Mouse (Mus musculus): Measurements from ENCODE around the gene Iqub. TPM values are rescaled to one million over a fixed set of nuclear protein-coding genes. Genes with fewer than 3 reads are reported as not detected.

Gene Iqub
- 0.04 and 0.06 TPM in 2 replicates for polyA plus RNA-seq (2015; fragmentation: Nextera tagmentation; extraction: Ambion mirVana)

GRCm38 (mm10) chr6:24514552-24515284 lies at the start of gene Iqub:
TSS of gene Iqub (minus strand) at chr6:24515067.
- 26% methylated on average over 13 of the region's 13 CpGs for WGBS
- peak within 1 kb of the TSS; percentile 17 for H3K4me2 ChIP-seq (replicated peaks)
- no peak within 1 kb of the TSS for H3K4me3 ChIP-seq
- H3K9ac ChIP-seq: peak within 1 kb of the TSS; percentile 20
- peak; percentile 64 for ATAC-seq (ENCODE audit: low FRiP score, low read depth)
- H3K9me3 ChIP-seq: no peaks in the 10 kb centered on the region
- H3K27ac ChIP-seq: no peak within 1 kb of the TSS
- peaks cover 13% of the 10 kb centered on the region for H3K36me3 ChIP-seq
- peaks cover 5% of the 10 kb centered on the region; the same call in 1 of the 2 replicates for H3K4me1 ChIP-seq
- H3K27me3 ChIP-seq: no peaks in the 10 kb centered on the region

- Histone ChIP-seq H3K27me3 (no peaks in the 10 kb centered on the region), H3K36me3 (no peaks in the 10 kb centered on the region), H3K4me1 (no peaks in the 10 kb centered on the region), H3K4me2 (replicated peaks) (no peak overlapping the region), H3K4me3 (no peak overlapping the region), H3K9ac (no peak overlapping the region), H3K27ac (no peak overlapping the region), H3K9me3 (no peaks in the 10 kb centered on the region)
- no peak for ATAC-seq (ENCODE audit: low FRiP score, low read depth)
- 79% methylated on average over 9 of the region's 9 CpGs for WGBS
Measured at GRCm38 (mm10) chr6:24564081-24564480, 49.2 kb upstream of the Iqub start.

DNA sequence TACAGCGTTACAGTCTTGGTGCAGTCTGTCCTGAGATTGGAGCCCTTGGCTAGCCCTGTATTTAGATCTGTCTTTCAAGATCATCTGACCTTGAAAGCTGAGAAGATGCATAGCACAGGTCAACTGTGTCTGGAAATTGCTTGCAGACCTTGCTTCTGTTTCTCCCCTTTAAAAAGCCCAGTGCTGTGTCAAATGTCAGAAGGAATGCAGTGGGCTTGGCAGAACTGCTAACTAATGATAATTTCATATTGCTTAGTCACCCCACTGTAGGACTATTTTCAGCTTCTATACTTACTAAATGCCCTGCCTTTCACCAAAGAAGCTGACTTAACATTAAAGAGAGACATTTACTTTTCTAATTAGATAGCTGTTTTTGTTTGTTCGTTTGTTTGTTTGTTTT lies 40.6 kb upstream of the Iqub start:
- Histone ChIP-seq H3K4me1 (no peaks in the 10 kb centered on the region), H3K9me3 (no peaks in the 10 kb centered on the region), H3K36me3 (no peaks in the 10 kb centered on the region), H3K4me3 (no peak overlapping the region), H3K9ac (no peak overlapping the region), H3K27ac (no peak overlapping the region), H3K27me3 (no peaks in the 10 kb centered on the region), H3K4me2 (replicated peaks) (no peak overlapping the region)
- no peak for ATAC-seq (ENCODE audit: low FRiP score, low read depth)
- 70% methylated on average over 2 of the region's 2 CpGs for WGBS

DNA sequence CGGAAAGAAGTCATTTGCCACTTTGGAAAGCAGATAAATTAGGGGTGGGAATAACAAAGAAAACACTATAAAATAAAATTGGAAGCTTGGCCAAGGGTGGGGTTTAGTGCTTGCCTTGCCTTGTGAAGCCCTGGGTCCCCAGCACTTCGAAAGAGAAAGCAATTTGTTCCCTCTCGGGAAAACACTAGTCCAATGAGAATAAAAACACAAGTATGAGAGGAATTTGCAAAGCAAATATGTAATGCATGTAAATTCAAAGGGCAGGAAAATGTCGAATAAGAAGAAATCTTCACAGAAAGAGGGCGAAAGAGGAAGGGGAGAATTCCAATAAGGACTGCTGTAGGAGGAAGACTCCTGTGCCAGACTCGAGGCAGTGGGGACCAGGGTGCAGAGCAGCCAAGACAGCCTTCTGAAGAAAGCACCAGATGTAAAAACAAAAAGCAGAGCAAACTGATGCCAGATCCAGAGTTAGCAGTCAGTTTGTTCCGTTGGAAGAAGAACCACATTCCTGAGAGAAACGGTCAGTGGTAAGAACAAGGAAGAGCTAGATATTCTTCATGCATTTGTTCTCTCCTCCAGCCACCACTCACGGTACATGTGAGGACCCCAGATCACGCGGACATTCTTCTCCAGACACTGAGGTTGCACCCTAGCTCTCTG lies 39.7 kb upstream of the Iqub start:
- Histone ChIP-seq H3K27ac (no peak overlapping the region), H3K4me2 (replicated peaks) (no peak overlapping the region), H3K36me3 (no peaks in the 10 kb centered on the region), H3K4me1 (no peaks in the 10 kb centered on the region), H3K4me3 (no peak overlapping the region), H3K27me3 (no peaks in the 10 kb centered on the region), H3K9ac (no peak overlapping the region), H3K9me3 (no peaks in the 10 kb centered on the region)
- ATAC-seq (ENCODE audit: low FRiP score, low read depth): no peak
- 69% methylated on average over 11 of the region's 11 CpGs for WGBS

DNA sequence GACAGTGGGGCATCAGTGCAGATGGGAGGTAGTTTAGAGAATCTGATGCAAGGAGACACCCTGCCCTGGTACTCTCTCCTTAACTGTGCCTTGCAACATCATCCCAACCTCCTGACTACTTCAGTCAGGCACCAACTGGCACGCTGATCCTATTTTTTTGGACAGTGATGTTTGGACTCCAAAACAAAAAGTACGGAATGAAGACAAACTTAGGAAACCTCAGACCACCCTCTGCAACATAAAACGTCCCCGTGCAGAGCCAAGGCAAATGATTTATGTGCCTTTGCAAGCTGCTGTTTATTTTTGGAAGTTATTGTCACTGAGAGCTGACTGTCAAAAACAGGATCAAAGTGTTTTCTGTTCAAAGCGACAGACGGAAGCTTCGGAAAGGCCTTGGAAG lies 37.2 kb upstream of the Iqub start:
- no peak for ATAC-seq (ENCODE audit: low FRiP score, low read depth)
- no peak overlapping the region for H3K27ac ChIP-seq
- no peak overlapping the region for H3K4me2 ChIP-seq (replicated peaks)
- WGBS: 60% methylated on average over 7 of the region's 7 CpGs
- no peak overlapping the region for H3K9ac ChIP-seq
- no peaks in the 10 kb centered on the region for H3K9me3 ChIP-seq
- H3K4me1 ChIP-seq: no peaks in the 10 kb centered on the region
- no peak overlapping the region for H3K4me3 ChIP-seq
- no peaks in the 10 kb centered on the region for H3K36me3 ChIP-seq
- no peaks in the 10 kb centered on the region for H3K27me3 ChIP-seq

DNA sequence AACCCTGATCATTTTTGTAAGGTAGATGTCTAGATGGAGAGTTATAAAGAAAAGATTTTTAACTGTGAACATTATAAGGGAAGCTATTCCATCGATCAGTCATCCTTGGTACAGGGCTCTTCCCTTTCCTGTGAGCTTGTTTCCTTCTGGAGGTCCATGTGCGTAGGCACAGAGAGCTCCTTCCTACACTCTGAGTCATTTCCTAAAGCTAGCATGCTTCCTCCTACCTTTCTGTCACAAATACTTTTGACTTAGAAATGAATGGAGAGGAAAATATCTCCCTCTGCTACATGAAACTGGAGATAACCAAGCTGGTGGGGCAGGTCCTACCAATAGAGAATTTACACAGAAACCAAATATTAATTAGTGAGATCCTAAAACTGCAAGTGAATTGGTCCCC lies 34.9 kb upstream of the Iqub start:
- H3K4me2 ChIP-seq (replicated peaks): no peak overlapping the region
- no peaks in the 10 kb centered on the region for H3K27me3 ChIP-seq
- no peaks in the 10 kb centered on the region for H3K36me3 ChIP-seq
- no peaks in the 10 kb centered on the region for H3K4me1 ChIP-seq
- no peaks in the 10 kb centered on the region for H3K9me3 ChIP-seq
- no peak for ATAC-seq (ENCODE audit: low FRiP score, low read depth)
- H3K27ac ChIP-seq: no peak overlapping the region
- no peak overlapping the region for H3K4me3 ChIP-seq
- 91% methylated on average over 2 of the region's 2 CpGs for WGBS
- H3K9ac ChIP-seq: no peak overlapping the region

GRCm38 (mm10) chr6:24546716-24547420 lies 32.0 kb upstream of the Iqub start:
- 76% methylated on average over 1 of the region's 1 CpGs for WGBS
- ATAC-seq (ENCODE audit: low FRiP score, low read depth): no peak
- Histone ChIP-seq H3K4me2 (replicated peaks) (no peak overlapping the region), H3K27me3 (no peaks in the 10 kb centered on the region), H3K4me3 (no peak overlapping the region), H3K4me1 (no peaks in the 10 kb centered on the region), H3K9me3 (no peaks in the 10 kb centered on the region), H3K36me3 (no peaks in the 10 kb centered on the region), H3K9ac (no peak overlapping the region), H3K27ac (no peak overlapping the region)

GRCm38 (mm10) chr6:24543119-24543591 lies 28.3 kb upstream of the Iqub start:
- H3K4me2 ChIP-seq (replicated peaks): no peak overlapping the region
- H3K9ac ChIP-seq: no peak overlapping the region
- no peaks in the 10 kb centered on the region for H3K36me3 ChIP-seq
- no peak for ATAC-seq (ENCODE audit: low FRiP score, low read depth)
- 57% methylated on average over 6 of the region's 6 CpGs for WGBS
- H3K4me3 ChIP-seq: no peak overlapping the region
- H3K27me3 ChIP-seq: no peaks in the 10 kb centered on the region
- H3K27ac ChIP-seq: no peak overlapping the region
- H3K9me3 ChIP-seq: no peaks in the 10 kb centered on the region
- H3K4me1 ChIP-seq: no peaks in the 10 kb centered on the region

DNA sequence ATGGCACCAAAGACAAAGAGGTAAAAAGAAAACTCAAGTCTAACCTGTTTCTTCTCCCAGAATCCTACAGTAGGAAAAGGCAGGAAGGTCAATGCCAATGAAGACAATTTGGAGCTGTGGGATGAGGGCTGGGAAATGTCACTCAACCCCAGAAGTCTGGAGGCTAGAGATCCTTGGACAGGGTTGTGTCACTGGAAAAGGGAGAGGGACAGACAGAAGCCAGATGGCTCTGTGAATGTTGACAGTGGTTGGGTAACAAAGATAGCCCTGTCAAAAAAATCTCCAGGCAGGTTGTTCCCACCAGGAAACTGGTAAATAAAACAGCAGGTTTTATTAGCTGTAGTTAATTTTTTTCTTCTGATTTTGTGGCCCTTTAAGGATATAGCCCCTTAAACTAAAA lies 27.5 kb upstream of the Iqub start:
- no peak overlapping the region for H3K4me2 ChIP-seq (replicated peaks)
- H3K27ac ChIP-seq: no peak overlapping the region
- no peaks in the 10 kb centered on the region for H3K9me3 ChIP-seq
- no peaks in the 10 kb centered on the region for H3K36me3 ChIP-seq
- no peak overlapping the region for H3K4me3 ChIP-seq
- no peak for ATAC-seq (ENCODE audit: low FRiP score, low read depth)
- no peak overlapping the region for H3K9ac ChIP-seq
- H3K27me3 ChIP-seq: no peaks in the 10 kb centered on the region
- no peaks in the 10 kb centered on the region for H3K4me1 ChIP-seq

DNA sequence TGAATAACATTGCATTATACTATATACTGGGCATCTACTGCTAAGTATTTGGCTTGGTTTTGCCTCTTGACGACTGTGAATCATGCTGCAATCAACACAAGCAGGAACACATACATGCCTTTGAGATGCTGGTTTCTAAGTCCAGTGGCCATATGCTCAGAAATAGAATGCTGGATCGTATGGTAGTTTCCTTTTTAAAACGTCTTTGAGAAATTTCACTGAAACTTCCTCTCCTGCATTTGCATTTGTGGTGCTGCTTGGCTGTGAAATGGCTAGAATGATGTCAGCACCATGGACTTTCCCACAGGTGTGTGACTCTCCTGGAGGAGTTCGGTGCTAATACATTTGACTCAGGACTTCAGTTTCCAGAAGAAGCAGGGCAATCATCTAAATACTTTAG lies 25.2 kb upstream of the Iqub start:
- Histone ChIP-seq H3K4me1 (no peaks in the 10 kb centered on the region), H3K27me3 (no peaks in the 10 kb centered on the region), H3K9me3 (no peaks in the 10 kb centered on the region), H3K4me2 (replicated peaks) (no peak overlapping the region), H3K4me3 (no peak overlapping the region), H3K27ac (no peak overlapping the region), H3K36me3 (no peaks in the 10 kb centered on the region), H3K9ac (no peak overlapping the region)
- 73% methylated on average over 4 of the region's 4 CpGs for WGBS
- ATAC-seq (ENCODE audit: low FRiP score, low read depth): no peak

DNA sequence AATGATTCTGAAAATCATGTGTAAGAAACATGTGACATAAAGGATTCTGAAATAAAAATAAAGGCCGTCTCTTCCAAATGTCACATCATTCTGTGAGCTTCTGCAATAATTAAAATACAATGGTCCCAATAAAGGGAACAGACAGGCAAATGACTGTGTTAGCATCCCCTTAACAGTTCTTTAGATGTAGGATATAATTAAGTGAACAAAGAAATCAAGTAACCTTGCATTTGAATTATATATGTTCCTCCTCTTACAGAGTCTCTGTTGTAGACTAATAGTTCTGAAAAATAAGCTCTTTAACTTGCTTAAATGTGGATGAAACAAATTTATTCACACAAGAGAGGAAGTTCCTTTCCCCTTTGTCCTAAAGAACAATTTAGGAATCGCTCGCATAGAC lies 23.6 kb upstream of the Iqub start:
- Histone ChIP-seq H3K4me2 (replicated peaks) (no peak overlapping the region), H3K27ac (no peak overlapping the region), H3K36me3 (no peaks in the 10 kb centered on the region), H3K9ac (no peak overlapping the region), H3K4me1 (no peaks in the 10 kb centered on the region), H3K27me3 (no peaks in the 10 kb centered on the region), H3K4me3 (no peak overlapping the region), H3K9me3 (no peaks in the 10 kb centered on the region)
- ATAC-seq (ENCODE audit: low FRiP score, low read depth): no peak
- 82% methylated on average over 3 of the region's 3 CpGs for WGBS

GRCm38 (mm10) chr6:24532804-24533203 lies 17.9 kb upstream of the Iqub start:
- H3K27me3 ChIP-seq: no peaks in the 10 kb centered on the region
- no peak for ATAC-seq (ENCODE audit: low FRiP score, low read depth)
- H3K9ac ChIP-seq: no peak overlapping the region
- 72% methylated on average over 3 of the region's 3 CpGs for WGBS
- no peaks in the 10 kb centered on the region for H3K36me3 ChIP-seq
- H3K27ac ChIP-seq: no peak overlapping the region
- H3K9me3 ChIP-seq: no peaks in the 10 kb centered on the region
- no peak overlapping the region for H3K4me3 ChIP-seq
- H3K4me2 ChIP-seq (replicated peaks): no peak overlapping the region
- peaks cover 4% of the 10 kb centered on the region; the same call in 1 of the 2 replicates for H3K4me1 ChIP-seq

Measured in limb, embryonic 13.5 days (tissue).